Mouse (Mus musculus) liver, postnatal 0 days (tissue): Measurements from ENCODE around the gene Dvl2. TPM values are rescaled to one million over a fixed set of nuclear protein-coding genes. Genes with fewer than 3 reads are reported as not detected.

Source experiments
- ATAC-seq: fragments of 200-750 bp; cut with Nextera tagmentation; 2 replicates; pipeline ENCODE4 v1.8.0; 2017; ENCODE audit warnings: mild to moderate bottlenecking, moderate library complexity
- DNase-seq: peaks from one replicate; pipeline ENCODE4 v3.0.0-alpha.2; 2016
- H3K27ac ChIP-seq: fragments of 300-500 bp; sonication (generic); 2 replicates; pipeline ENCODE4 v1.5.1; 2014; ENCODE audit warnings: antibody characterized with exemption, moderate library complexity, mild to moderate bottlenecking, low read depth
- H3K27me3 ChIP-seq: fragments of 300-500 bp; sonication (generic); 2 replicates; pipeline ENCODE4 v1.6.1; 2014; ENCODE audit warnings: low read length, control low read depth, mixed read lengths; ENCODE audit not compliant: insufficient read depth
- H3K36me3 ChIP-seq: fragments of 300-500 bp; sonication (generic); replicated peaks from 2 replicates; pipeline ENCODE4 v1.6.1; 2014; ENCODE audit warnings: mild to moderate bottlenecking, control low read depth, low read length, moderate library complexity, mixed read lengths; ENCODE audit not compliant: insufficient read depth
- H3K4me1 ChIP-seq: fragments of 300-500 bp; sonication (generic); 2 replicates; pipeline ENCODE4 v1.6.1; 2014; ENCODE audit warnings: antibody characterized with exemption, mild to moderate bottlenecking, control low read depth; ENCODE audit not compliant: insufficient read depth
- H3K4me2 ChIP-seq: fragments of 300-500 bp; sonication (generic); 2 replicates; pipeline ENCODE4 v1.6.1; 2014; ENCODE audit warnings: low read depth, mild to moderate bottlenecking, low read length, moderate library complexity, mixed read lengths
- H3K4me3 ChIP-seq: fragments of 300-500 bp; sonication (generic); 2 replicates; pipeline ENCODE4 v1.5.1; 2014; ENCODE audit warnings: low read depth, low read length
- H3K9ac ChIP-seq: fragments of 300-500 bp; sonication (generic); replicated peaks from 2 replicates; pipeline ENCODE4 v1.6.1; 2014; ENCODE audit warnings: mild to moderate bottlenecking, moderate library complexity
- H3K9me3 ChIP-seq: fragments of 300-500 bp; sonication (generic); 2 replicates; pipeline ENCODE4 v1.6.1; 2016; ENCODE audit warnings: mild to moderate bottlenecking, control low read depth, low read length, mixed read lengths
- CTCF ChIP-seq: sonication (generic); IDR thresholded peaks from 2 replicates; pipeline ENCODE4 v1.5.1; 2016; ENCODE audit warnings: antibody characterized with exemption, low read depth
- EP300 ChIP-seq: IDR thresholded peaks from 2 replicates; pipeline ENCODE4 v1.6.1; 2016; ENCODE audit warnings: antibody characterized with exemption, low read depth, mild to moderate bottlenecking
- WGBS: fragments of 180-500 bp; shearing (Covaris S2); extraction: QIAGEN DNeasy Blood & Tissue Kit; methylation state at CpG from one replicate; pipeline ENCODE4 v1.1.7; 2014; ENCODE audit not compliant: insufficient replicate concordance; 5-methylcytosine and 5-hydroxymethylcytosine counted together
- microRNA counts: library from miRNA; unstranded; fragments of <30 nt; microRNA quantifications from one replicate; lab custom pipeline; 2015
- microRNA-seq: library from miRNA; unstranded; fragments of <30 nt; microRNA quantifications from one replicate; pipeline ENCODE4, GENCODE M21; 2016
- polyA plus RNA-seq: library from polyadenylated mRNA; unstranded; fragments of >200 nt; fragmentation: Nextera tagmentation; extraction: Ambion mirVana; gene quantifications from 2 replicates; pipeline ENCODE4 v1.2.1, GENCODE M21; 2015

Gene Dvl2
- polyA plus RNA-seq, 1 experiment from 2014 or later = 2.7 TPM

DNA sequence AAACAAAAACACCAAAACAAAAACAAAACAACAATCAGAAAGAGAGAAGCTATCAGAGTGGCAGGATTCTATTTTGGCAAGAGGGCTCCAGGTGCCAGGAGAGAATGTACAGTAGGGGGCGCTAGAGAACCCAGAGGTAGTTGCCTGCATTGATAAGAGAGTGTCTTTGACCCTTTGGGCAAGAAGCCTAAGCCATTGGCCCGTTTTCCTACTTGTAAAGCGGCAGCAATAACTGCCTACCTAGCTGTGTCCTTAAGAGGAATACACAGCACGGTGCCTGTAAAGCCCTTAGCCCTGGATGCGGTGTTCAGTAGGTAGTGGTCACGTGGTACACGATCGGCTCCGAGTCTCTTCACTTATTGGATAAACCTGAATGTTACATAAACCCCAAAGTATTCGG lies 49.4 kb downstream of the Dvl2 start:
- no peak for DNase-seq
- 63% methylated on average over 10 of the region's 10 CpGs for WGBS

DNA sequence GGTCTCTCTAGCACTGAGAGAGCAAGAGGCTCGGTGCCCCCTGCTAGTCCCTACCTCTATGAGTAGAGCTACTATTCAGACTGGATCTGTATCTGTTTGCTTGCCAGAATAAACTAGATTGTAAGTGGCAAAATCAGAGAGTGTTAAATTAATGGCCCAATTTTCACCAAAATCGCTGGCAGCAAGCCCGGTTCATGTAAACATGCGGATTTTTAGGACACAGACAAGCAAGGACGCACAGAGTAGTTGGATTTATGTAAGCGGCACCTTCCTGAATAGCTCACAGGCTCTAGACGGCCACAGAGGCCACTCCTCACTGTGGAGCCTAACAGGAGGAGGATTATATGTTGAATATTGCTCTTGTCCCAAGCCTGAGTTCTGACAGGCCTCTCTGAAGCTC lies 52.8 kb downstream of the Dvl2 start:
- Histone ChIP-seq H3K27ac (peak overlapping the region; percentile 88), H3K9me3 (no peaks in the 10 kb centered on the region), H3K4me2 (no peak overlapping the region), H3K27me3 (no peaks in the 10 kb centered on the region), H3K9ac (no peak overlapping the region), H3K4me1 (no peaks in the 10 kb centered on the region), H3K36me3 (peaks cover 6% of the 10 kb centered on the region; the same call in 1 of the 2 replicates), H3K4me3 (no peak overlapping the region)
- no peak for TF ChIP-seq CTCF
- TF ChIP-seq EP300 = no peak
- DNase-seq = no peak
- WGBS = 60% methylated on average over 7 of the region's 7 CpGs
- no peak for ATAC-seq

More for the DNA sequence above, 49.4 kb downstream of the Dvl2 start:
- no peak overlapping the region for H3K9ac ChIP-seq
- TF ChIP-seq EP300 (no peak), CTCF (peak; percentile 56)
- H3K9me3 ChIP-seq = no peaks in the 10 kb centered on the region
- ATAC-seq = no peak
- no peak overlapping the region for H3K27ac ChIP-seq
- no peak overlapping the region for H3K4me3 ChIP-seq
- no peaks in the 10 kb centered on the region for H3K36me3 ChIP-seq
- no peaks in the 10 kb centered on the region for H3K4me1 ChIP-seq
- no peaks in the 10 kb centered on the region for H3K27me3 ChIP-seq
- H3K4me2 ChIP-seq = no peak overlapping the region

DNA sequence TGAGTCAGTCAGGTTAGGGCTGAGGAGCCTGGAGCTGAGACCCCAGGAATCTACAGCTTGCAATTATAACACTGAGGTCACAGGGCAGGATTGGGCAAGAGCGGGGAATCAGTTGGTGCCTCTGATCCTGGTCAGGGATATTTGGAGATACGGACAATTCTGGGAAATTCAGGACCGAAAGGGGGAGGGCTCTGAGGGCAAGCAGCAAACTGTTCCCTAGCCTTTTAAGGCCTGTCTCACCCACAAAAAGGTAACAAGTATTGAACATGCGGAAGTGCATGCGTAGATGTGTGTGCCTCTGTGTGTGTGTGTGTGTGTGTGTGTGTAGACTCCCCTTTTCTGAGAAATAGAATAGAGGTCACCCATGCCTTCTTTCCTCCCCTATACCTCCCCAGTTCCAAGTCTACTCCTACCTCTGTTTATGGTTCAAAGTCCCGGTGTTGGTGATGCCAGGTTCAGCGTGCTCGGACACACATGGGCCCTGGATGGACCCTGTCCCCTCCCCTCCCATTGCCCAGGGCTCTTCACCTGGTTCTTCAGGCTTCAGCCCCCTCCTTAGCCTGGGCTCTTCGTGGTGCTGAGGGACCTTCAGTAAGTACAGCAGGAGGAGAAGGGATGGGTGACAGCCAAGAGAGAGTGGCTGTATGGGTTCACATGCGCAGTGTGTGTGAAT lies 53.6 kb downstream of the Dvl2 start, which contains the start of gene Asgr1:
Gene Asgr1, plus strand, starts transcription at position 188 of the 673 bp plus-strand sequence.
- peak within 1 kb of the TSS; percentile 54 for H3K9ac ChIP-seq
- no peaks in the 10 kb centered on the region for H3K4me1 ChIP-seq
- H3K36me3 ChIP-seq = peaks cover 6% of the 10 kb centered on the region
- ATAC-seq (peak; percentile 93), DNase-seq (peak; percentile 66)
- peak within 1 kb of the TSS; percentile 38 for H3K4me3 ChIP-seq
- WGBS = 59% methylated on average over 10 of the region's 10 CpGs
- H3K9me3 ChIP-seq = no peaks in the 10 kb centered on the region
- TF ChIP-seq CTCF (no peak), EP300 (peak; percentile 30; the same call in 1 of the 2 replicates)
- H3K27ac ChIP-seq = peak within 1 kb of the TSS; percentile 88
- no peaks in the 10 kb centered on the region for H3K27me3 ChIP-seq
- H3K4me2 ChIP-seq = peak within 1 kb of the TSS; percentile 71

DNA sequence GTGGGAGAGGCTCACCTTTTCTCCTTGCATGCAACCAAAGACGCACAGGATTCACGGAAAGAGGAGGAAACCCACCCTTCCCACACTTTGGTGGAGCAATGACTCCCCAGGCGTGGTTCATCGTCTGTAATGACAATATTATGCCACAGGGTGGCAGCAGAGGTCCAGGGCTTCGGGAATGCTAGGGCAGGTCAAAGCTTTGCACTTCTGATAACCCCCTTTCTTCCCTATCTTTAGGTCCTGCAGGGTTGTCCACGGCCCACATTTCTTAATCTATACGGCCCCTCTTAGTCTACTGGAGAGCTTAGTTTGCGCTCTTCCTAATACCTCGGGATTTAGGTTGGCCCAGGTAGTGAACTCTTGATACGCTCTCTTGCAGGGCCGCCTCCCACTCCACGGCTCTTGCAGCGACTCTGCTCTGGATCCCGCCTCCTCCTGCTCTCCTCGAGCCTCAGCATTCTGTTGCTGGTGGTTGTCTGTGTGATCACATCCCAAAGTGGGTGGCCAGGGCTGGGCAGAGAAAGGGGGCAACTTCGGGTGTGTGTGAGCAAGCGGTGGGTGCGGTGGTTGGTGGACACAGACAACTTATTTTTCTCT lies 55.3 kb downstream of the Dvl2 start:
- DNase-seq = peak; percentile 85
- Histone ChIP-seq H3K27me3 (no peaks in the 10 kb centered on the region), H3K4me1 (no peaks in the 10 kb centered on the region), H3K9ac (peak overlapping the region; percentile 13; the same call in 1 of the 2 replicates), H3K36me3 (peaks cover 6% of the 10 kb centered on the region), H3K4me2 (peak overlapping the region; percentile 71), H3K9me3 (no peaks in the 10 kb centered on the region), H3K4me3 (peak overlapping the region; percentile 38), H3K27ac (peak overlapping the region; percentile 88)
- ATAC-seq = peak; percentile 16; the same call in 1 of the 2 replicates
- peak; percentile 95 for TF ChIP-seq CTCF
- no peak for TF ChIP-seq EP300
- WGBS = 32% methylated on average over 18 of the region's 18 CpGs

DNA sequence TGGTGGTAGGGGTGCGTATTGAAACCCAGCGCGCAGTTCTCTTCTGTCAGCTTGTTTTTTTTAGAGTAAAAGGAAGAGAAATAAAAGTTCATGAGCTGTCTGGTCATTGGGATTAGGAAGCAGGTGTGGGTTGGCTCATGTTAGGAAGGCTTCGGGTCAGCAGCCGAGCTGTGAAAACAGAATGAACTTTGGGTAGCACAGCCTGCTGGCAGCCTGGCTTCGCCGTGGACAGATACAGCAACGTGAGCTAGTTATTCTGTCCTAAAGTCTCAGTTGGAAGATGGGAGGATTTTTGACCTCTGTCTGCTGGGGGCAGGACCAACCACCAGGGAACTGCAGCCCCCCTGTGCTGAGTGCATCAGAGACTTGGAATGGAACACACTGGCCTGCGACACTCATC lies 57.4 kb downstream of the Dvl2 start:
- TF ChIP-seq CTCF = no peak
- no peak for TF ChIP-seq EP300
- Histone ChIP-seq H3K9me3 (no peaks in the 10 kb centered on the region), H3K4me3 (no peak overlapping the region), H3K36me3 (peaks cover 6% of the 10 kb centered on the region), H3K4me2 (no peak overlapping the region), H3K27me3 (no peaks in the 10 kb centered on the region), H3K9ac (no peak overlapping the region), H3K27ac (no peak overlapping the region), H3K4me1 (no peaks in the 10 kb centered on the region)
- 80% methylated on average over 9 of the region's 9 CpGs for WGBS
- no peak for DNase-seq
- no peak for ATAC-seq

- Histone ChIP-seq H3K27ac (no peak overlapping the region), H3K9me3 (no peaks in the 10 kb centered on the region), H3K27me3 (no peaks in the 10 kb centered on the region), H3K9ac (no peak overlapping the region), H3K4me1 (no peaks in the 10 kb centered on the region), H3K4me2 (no peak overlapping the region), H3K36me3 (peaks cover 6% of the 10 kb centered on the region), H3K4me3 (no peak overlapping the region)
- DNase-seq = no peak
- ATAC-seq = no peak
- 62% methylated on average over 6 of the region's 6 CpGs for WGBS
- no peak for TF ChIP-seq EP300
- TF ChIP-seq CTCF = no peak
Measured at GRCm38 (mm10) chr11:70059930-70060329, 59.5 kb downstream of the Dvl2 start.

MicroRNAs within 50 kb of the gene (microRNA counts, 519-probe panel; counts per million panel counts)
- microRNA mmu-miR-324-3p (lab: Ali Mortazavi, UCI) = not detected
- 3,344 counts per million, percentile 35 among the panel's probes with 10 or more counts for microRNA mmu-miR-324-5p (lab: Ali Mortazavi, UCI)

Small RNA genes within 50 kb of the gene (microRNA-seq; reads per million reads assigned to microRNA genes)
- gene Gm44349 (not detected), gene Mir324 (2,256 reads per million, percentile 80 among the genes with 10 or more reads in this experiment)

Other genes with a start within 250 kb of the Dvl2 start
- gene Polr2a, start 242.0 kb upstream of the Dvl2 start, polyA plus RNA-seq = 6.6 and 6.8 TPM in 2 replicates
- not detected in 2 replicates for gene Slc35g3, start 238.6 kb upstream of the Dvl2 start, polyA plus RNA-seq
- gene Zbtb4, start 234.7 kb upstream of the Dvl2 start, polyA plus RNA-seq = 0.67 and 0.75 TPM in 2 replicates
- 0.73 and 0.76 TPM in 2 replicates for gene Chrnb1, start 204.7 kb upstream of the Dvl2 start, polyA plus RNA-seq
- 0.04 and 0.07 TPM in 2 replicates for gene Fgf11, start 198.7 kb upstream of the Dvl2 start, polyA plus RNA-seq
- gene Tmem102, start 195.0 kb upstream of the Dvl2 start, polyA plus RNA-seq = 4.4 and 4.8 TPM in 2 replicates
- not detected in 2 replicates for gene Gm39566, start 185.3 kb upstream of the Dvl2 start, polyA plus RNA-seq
- gene Spem2, start 182.1 kb upstream of the Dvl2 start, polyA plus RNA-seq = not detected in 2 replicates
- not detected in 2 replicates for gene Spem1, start 178.4 kb upstream of the Dvl2 start, polyA plus RNA-seq
- gene Nlgn2, start 162.8 kb upstream of the Dvl2 start, polyA plus RNA-seq = 0.60 and 0.75 TPM in 2 replicates
- gene Tmem256, start 162.1 kb upstream of the Dvl2 start, polyA plus RNA-seq = 412 and 418 TPM in 2 replicates
- gene Plscr3, start 154.2 kb upstream of the Dvl2 start, polyA plus RNA-seq = 20.8 and 23.1 TPM in 2 replicates
- gene Tnk1, start 141.9 kb upstream of the Dvl2 start, polyA plus RNA-seq = 0.28 and 0.69 TPM in 2 replicates
- gene Tmem95, start 122.6 kb upstream of the Dvl2 start, polyA plus RNA-seq = not detected in 2 replicates
- 0.92 and 0.95 TPM in 2 replicates for gene Kctd11, start 119.2 kb upstream of the Dvl2 start, polyA plus RNA-seq
- gene Acap1, start 105.1 kb upstream of the Dvl2 start, polyA plus RNA-seq = 6.5 and 7.1 TPM in 2 replicates
- 0.90 and 1.2 TPM in 2 replicates for gene 2810408A11Rik, start 99.6 kb upstream of the Dvl2 start, polyA plus RNA-seq
- gene Neurl4, start 99.5 kb upstream of the Dvl2 start, polyA plus RNA-seq = 1.0 and 1.4 TPM in 2 replicates
- 46.1 and 48.9 TPM in 2 replicates for gene Gps2, start 86.7 kb upstream of the Dvl2 start, polyA plus RNA-seq
- 872 and 914 TPM in 2 replicates for gene Eif5a, start 78.6 kb upstream of the Dvl2 start, polyA plus RNA-seq
- gene Ybx2, start 64.8 kb upstream of the Dvl2 start, polyA plus RNA-seq = not detected in 2 replicates
- gene Slc2a4, start 52.4 kb upstream of the Dvl2 start, polyA plus RNA-seq = 7.7 and 10.4 TPM in 2 replicates
- 4.1 and 4.4 TPM in 2 replicates for gene Cldn7, start 35.8 kb upstream of the Dvl2 start, polyA plus RNA-seq
- 8.4 and 9.7 TPM in 2 replicates for gene Ctdnep1, start 19.4 kb upstream of the Dvl2 start, polyA plus RNA-seq
- 40.6 and 42.9 TPM in 2 replicates for gene Elp5, start 18.1 kb upstream of the Dvl2 start, polyA plus RNA-seq
- 305 and 324 TPM in 2 replicates for gene Gabarap, start 9.5 kb upstream of the Dvl2 start, polyA plus RNA-seq
- gene Phf23, start 4.8 kb upstream of the Dvl2 start, polyA plus RNA-seq = 19.5 and 25.5 TPM in 2 replicates
- 345 and 367 TPM in 2 replicates for gene Acadvl, start 14.8 kb downstream of the Dvl2 start, polyA plus RNA-seq
- 0.58 and 0.61 TPM in 2 replicates for gene Dlg4, start 16.3 kb downstream of the Dvl2 start, polyA plus RNA-seq
- 458 and 462 TPM in 2 replicates for gene Asgr1, start 53.5 kb downstream of the Dvl2 start, polyA plus RNA-seq
- gene Asgr2, start 92.0 kb downstream of the Dvl2 start, polyA plus RNA-seq = 48.3 and 53.3 TPM in 2 replicates
- gene Mgl2, start 129.7 kb downstream of the Dvl2 start, polyA plus RNA-seq = 1.5 TPM in 2 replicates
- 0.46 and 0.81 TPM in 2 replicates for gene Clec10a, start 155.6 kb downstream of the Dvl2 start, polyA plus RNA-seq
- gene Slc16a11, start 212.2 kb downstream of the Dvl2 start, polyA plus RNA-seq = 1.4 and 1.8 TPM in 2 replicates
- gene Slc16a13, start 220.5 kb downstream of the Dvl2 start, polyA plus RNA-seq = 1.3 and 1.9 TPM in 2 replicates
- gene Bcl6b, start 229.2 kb downstream of the Dvl2 start, polyA plus RNA-seq = 1.4 and 1.8 TPM in 2 replicates
- gene 0610010K14Rik, start 237.3 kb downstream of the Dvl2 start, polyA plus RNA-seq = 48.9 and 55.2 TPM in 2 replicates
- 5.4 and 5.8 TPM in 2 replicates for gene Gm21988, start 239.2 kb downstream of the Dvl2 start, polyA plus RNA-seq
- gene Rnasek, start 239.2 kb downstream of the Dvl2 start, polyA plus RNA-seq = 241 TPM in 2 replicates